8 mouse cellular contexts compared by ENCODE assay signal in genomic region chr1:172027010-172027808, GRCm38 (mm10). TPM values are rescaled to one million over a fixed set of nuclear protein-coding genes. Genes with fewer than 3 reads are reported as not detected.
DNase-seq lines count a peak whose midpoint lies in the region; ATAC-seq lines count a peak whose summit lies in the region.

No protein-coding gene starts in this region.

- peak overlapping the region; percentile 84 for H3K4me3 ChIP-seq in intestine, embryonic 15.5 days (replicated peaks)

- intact Hi-C loops in gastrocnemius, postnatal 36 days (cut with DNase I), result no loop called here
- intact Hi-C loops in left cerebral cortex, postnatal 14 days (cut with DNase I), result no loop called here

- peak; percentile 93 for ATAC-seq in intestine, embryonic 15.5 days
- ATAC-seq in megakaryocyte-erythroid progenitor cell, adult 5-6 weeks (replicated peaks; ENCODE audit: low FRiP score, low TSS enrichment, poor library complexity, severe bottlenecking), result peak; percentile 55

- H3K4me1 ChIP-seq in intestine, embryonic 15.5 days (replicated peaks), result peaks cover 17% of the 10 kb centered on the region

- no peaks in the 10 kb centered on the region for H3K27me3 ChIP-seq in intestine, embryonic 15.5 days (replicated peaks)

- H3K9ac ChIP-seq in intestine, embryonic 15.5 days, result peak overlapping the region; percentile 91

- no peaks in the 10 kb centered on the region for H3K9me3 ChIP-seq in intestine, embryonic 15.5 days

- peak overlapping the region; percentile 77 for H3K4me2 ChIP-seq in intestine, embryonic 15.5 days (replicated peaks)

- peak overlapping the region; percentile 90 for H3K27ac ChIP-seq in intestine, embryonic 15.5 days

- WGBS in intestine, embryonic 15.5 days, result 1% methylated on average over 47 of the region's 54 CpGs

- peak; percentile 81 to 87 for DNase-seq in adrenal gland, adult 18-20 months (ENCODE audit: low spot score in 2 of 2)
- DNase-seq in embryo, embryonic 10 days (ENCODE audit: low spot score), result peak; percentile 94
- peak; percentile 81 to 84 for DNase-seq in gastrocnemius, postnatal 36 days
- peak; percentile 82 to 87 for DNase-seq in left cerebral cortex, postnatal 14 days (ENCODE audit: low spot score in 2 of 2)
- DNase-seq in right cerebral cortex, postnatal 14 days, result peak; percentile 90
- peak; percentile 92 for DNase-seq in urinary bladder, postnatal 25 days (ENCODE audit: low spot score)

- no peaks in the 10 kb centered on the region for H3K36me3 ChIP-seq in intestine, embryonic 15.5 days

RNA-seq across cellular contexts. Expression of gene Vangl2, which starts 1.0 kb away (rescaled TPM):
- 1 to 10 TPM; 1.6 to 1.7 TPM for total RNA-seq in adrenal gland, adult 18-20 months (2021)
- total RNA-seq in gastrocnemius, postnatal 36 days (2021), result 1 to 10 TPM; 1.4 TPM
- polyA plus RNA-seq in intestine, embryonic 15.5 days (2015; fragmentation: Nextera tagmentation; extraction: Ambion mirVana), result 8.9 and 10.1 TPM in 2 replicates
- 10 to 100 TPM; 17.4 to 21.5 TPM for total RNA-seq in left cerebral cortex, postnatal 14 days (2021)
- total RNA-seq in megakaryocyte-erythroid progenitor cell, adult 5-6 weeks (2014; fragmentation: Nextera tagmentation), result 1.6 and 1.9 TPM in 2 replicates
- total RNA-seq in megakaryocyte-erythroid progenitor cell, adult 5-6 weeks (2017), result 0.42 and 2.6 TPM in 2 replicates

RNA-seq across cellular contexts. Expression of gene Nhlh1, which starts 30.2 kb away (rescaled TPM):
- not detected for total RNA-seq in adrenal gland, adult 18-20 months (2021)
- total RNA-seq in gastrocnemius, postnatal 36 days (2021), result not detected
- polyA plus RNA-seq in intestine, embryonic 15.5 days (2015; fragmentation: Nextera tagmentation; extraction: Ambion mirVana), result 0.06 and 0.09 TPM in 2 replicates
- total RNA-seq in left cerebral cortex, postnatal 14 days (2021), result under 1 TPM; 0.30 to 0.37 TPM
- total RNA-seq in megakaryocyte-erythroid progenitor cell, adult 5-6 weeks (2014; fragmentation: Nextera tagmentation), result not detected in 2 replicates
- not detected in 2 replicates for total RNA-seq in megakaryocyte-erythroid progenitor cell, adult 5-6 weeks (2017)

RNA-seq across cellular contexts. Expression of gene Copa, which starts 55.1 kb away (rescaled TPM):
- 100 to 1,000 TPM; 168 to 183 TPM for total RNA-seq in adrenal gland, adult 18-20 months (2021)
- total RNA-seq in gastrocnemius, postnatal 36 days (2021), result 10 to 100 TPM; 67.9 to 80.5 TPM
- polyA plus RNA-seq in intestine, embryonic 15.5 days (2015; fragmentation: Nextera tagmentation; extraction: Ambion mirVana), result 201 and 203 TPM in 2 replicates
- 100 to 1,000 TPM; 155 to 162 TPM for total RNA-seq in left cerebral cortex, postnatal 14 days (2021)
- total RNA-seq in megakaryocyte-erythroid progenitor cell, adult 5-6 weeks (2014; fragmentation: Nextera tagmentation), result 107 and 133 TPM in 2 replicates
- total RNA-seq in megakaryocyte-erythroid progenitor cell, adult 5-6 weeks (2017), result 107 and 114 TPM in 2 replicates

RNA-seq across cellular contexts. Expression of gene Ncstn, which starts 55.4 kb away (rescaled TPM):
- total RNA-seq in adrenal gland, adult 18-20 months (2021), result 10 to 100 TPM; 79.5 to 94.9 TPM
- 10 to 100 TPM; 25.1 to 28.8 TPM for total RNA-seq in gastrocnemius, postnatal 36 days (2021)
- 135 and 136 TPM in 2 replicates for polyA plus RNA-seq in intestine, embryonic 15.5 days (2015; fragmentation: Nextera tagmentation; extraction: Ambion mirVana)
- total RNA-seq in left cerebral cortex, postnatal 14 days (2021), result 10 to 100 TPM; 74.5 to 77.9 TPM
- total RNA-seq in megakaryocyte-erythroid progenitor cell, adult 5-6 weeks (2014; fragmentation: Nextera tagmentation), result 42.0 and 57.3 TPM in 2 replicates
- total RNA-seq in megakaryocyte-erythroid progenitor cell, adult 5-6 weeks (2017), result 19.7 and 24.6 TPM in 2 replicates

Comparison
In these comparisons a context has a peak if more than half of its experiments do, and no peak if none do; other contexts are left out.
1. Peak in every context shown above with its lines: DNase-seq, ATAC-seq, H3K4me3 ChIP-seq and H3K27ac ChIP-seq.
2. RNA of gene Vangl2, which starts 1.0 kb away (total RNA-seq): 17.4 to 21.5 TPM in left cerebral cortex, postnatal 14 days; 1.6 to 1.7 TPM in adrenal gland, adult 18-20 months, 0.42 to 2.6 TPM in megakaryocyte-erythroid progenitor cell, adult 5-6 weeks and 1.4 TPM in gastrocnemius, postnatal 36 days; every median in the first group is over 4 times any median in the second.